Mouse (Mus musculus) right cerebral cortex, adult 2 months (tissue): Measurements from ENCODE around the gene Tmem258.
A peak's percentile ranks its signal among the peaks of the same experiment; 100 is the strongest.

Source experiments
- DNase-seq, 2 experiments: peaks; one replicate each; pipeline ENCODE4 v3.0.0; 2021 to 2022; ENCODE audit warnings: low spot score in 2 of 2

The Tmem258 gene

DNA sequence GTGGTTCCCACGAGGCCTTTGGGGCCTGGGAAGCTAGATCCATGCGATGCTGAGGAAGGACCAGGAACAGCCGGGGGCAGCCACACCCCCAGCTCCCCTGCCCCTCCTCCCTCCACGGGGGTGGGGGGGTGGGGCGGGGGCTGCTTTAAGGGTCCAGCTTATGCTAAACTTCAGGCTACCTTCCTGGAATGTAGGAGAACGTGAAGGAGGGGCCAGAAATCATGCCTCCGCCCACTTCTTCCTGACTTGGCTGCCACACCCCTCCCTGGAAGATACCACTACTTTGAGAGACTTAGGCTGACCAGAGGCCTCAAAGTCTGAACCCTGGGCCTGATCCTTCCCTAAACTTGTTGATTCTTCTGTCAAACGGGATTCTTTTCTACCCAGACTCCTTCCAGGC, 18.8 kb downstream of the Tmem258 start:
- no peak for DNase-seq

DNA sequence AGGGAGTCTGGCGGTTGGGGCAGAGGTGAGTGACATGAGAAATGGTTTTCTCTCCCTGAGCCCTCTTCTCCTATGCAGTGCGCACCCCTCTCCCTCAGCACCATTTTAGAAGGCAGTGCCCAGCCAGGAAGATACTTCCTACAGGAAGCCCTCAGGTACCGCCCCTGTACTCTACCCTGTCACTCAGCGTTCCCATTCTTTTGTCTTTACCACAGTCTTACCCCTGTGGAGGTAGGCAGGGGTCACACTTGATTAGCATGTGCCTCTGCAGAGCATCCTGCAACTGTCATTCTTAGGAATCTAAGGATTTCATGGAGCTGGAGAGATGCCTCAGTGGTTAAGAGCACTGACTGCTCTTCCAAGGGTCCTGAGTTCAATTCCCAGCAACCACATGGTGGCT, 19.7 kb downstream of the Tmem258 start:
- DNase-seq, result no peak

DNA sequence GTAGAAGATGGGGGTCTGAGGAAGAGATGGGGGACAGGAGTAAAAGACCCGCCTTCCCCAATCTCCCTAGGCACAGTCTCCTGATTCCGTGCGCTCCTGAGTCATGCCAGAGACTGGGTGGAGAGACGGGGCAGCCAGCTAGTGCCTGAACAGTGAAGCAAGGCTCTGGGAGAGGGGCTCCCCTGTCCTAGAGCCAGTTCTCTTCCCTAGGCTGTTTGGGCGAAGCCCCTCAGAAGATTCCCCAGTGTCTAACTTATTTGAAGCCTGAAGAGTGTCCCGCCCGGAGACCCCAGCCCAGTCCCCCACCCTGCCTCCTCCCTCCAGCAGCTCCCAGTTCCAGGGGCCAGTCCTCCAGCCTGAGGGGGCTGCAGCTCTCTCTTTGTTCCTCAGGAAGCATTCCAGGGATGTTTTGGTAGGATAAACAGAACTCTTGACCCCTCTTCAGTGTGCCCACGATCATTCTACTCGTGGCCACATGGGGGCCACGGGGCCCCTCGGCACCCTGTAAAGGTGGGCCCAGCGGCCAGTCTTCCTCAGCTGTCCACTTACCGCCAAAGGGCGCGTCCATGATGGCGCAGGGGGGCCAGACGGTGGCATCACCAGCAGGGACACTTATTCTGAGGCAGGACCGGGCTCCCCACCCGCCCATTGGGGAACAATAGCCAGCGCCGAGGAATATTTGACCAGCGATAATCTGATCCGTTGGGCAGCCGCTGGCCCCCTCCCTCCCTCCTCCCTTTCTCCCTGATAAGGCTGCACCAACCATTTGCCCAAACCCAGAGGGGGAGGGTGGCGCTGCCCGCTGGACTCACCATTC, 21.0 kb downstream of the Tmem258 start:
- no peak for DNase-seq

DNA sequence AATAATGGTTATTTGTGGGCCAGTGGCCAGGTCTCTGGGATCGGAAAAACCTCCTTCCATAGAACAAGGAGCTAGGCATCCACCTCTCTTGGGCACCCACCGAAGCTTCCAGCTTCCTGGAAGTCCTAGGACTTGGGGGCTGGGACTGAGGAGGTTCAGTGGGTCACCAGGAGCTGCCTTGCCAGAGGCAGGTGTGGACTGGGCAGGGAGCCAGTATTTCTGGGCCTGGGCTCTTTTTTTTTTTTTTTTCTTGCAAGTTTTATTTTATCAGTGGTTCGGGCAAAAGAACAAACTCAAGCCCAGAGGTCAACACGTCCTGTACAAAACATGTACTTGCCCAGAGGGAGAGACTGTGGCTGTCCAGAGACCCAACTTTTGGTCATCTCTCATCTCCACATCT, 22.0 kb downstream of the Tmem258 start:
- DNase-seq, result no peak

DNA sequence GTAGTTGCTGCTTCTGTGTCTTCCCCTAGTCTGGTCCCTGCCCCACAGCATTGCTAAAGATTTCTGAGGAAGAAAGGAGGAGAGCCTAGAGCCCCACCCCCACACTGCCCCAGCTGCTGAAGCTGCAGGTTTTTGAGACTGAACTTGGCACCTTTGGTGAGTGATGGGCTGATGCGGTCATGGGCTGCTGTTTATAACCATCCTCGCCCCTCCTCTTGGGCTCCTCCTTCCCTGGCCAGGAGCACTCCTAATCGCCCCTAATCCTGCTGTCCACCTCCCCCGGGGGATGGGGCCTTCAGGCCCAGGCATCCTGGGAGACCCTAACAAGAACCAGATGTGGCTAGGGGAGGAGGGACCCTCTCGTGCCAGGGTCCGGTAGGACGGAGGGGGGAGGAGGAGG, 27.2 kb downstream of the Tmem258 start:
- no peak for DNase-seq

DNA sequence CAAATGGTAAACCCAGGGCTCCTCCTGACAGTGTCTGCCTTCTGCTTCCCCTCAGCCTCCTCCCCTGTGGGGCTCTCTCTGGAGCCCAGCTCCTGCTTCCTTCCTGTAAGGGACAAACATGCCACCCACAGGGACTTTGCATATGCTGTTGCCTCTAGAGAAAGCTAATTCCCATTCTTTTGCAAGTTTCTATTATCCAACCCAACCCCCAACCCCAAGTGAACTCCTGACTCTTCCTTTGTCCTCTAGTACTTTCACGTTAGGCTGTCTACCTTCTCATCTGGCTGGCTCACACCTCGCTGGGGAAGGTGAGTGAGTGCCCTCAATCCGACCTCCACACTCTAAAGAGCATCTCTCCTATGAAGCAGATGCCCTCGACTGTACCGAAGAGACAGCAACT, 28.1 kb downstream of the Tmem258 start:
- no peak for DNase-seq

DNA sequence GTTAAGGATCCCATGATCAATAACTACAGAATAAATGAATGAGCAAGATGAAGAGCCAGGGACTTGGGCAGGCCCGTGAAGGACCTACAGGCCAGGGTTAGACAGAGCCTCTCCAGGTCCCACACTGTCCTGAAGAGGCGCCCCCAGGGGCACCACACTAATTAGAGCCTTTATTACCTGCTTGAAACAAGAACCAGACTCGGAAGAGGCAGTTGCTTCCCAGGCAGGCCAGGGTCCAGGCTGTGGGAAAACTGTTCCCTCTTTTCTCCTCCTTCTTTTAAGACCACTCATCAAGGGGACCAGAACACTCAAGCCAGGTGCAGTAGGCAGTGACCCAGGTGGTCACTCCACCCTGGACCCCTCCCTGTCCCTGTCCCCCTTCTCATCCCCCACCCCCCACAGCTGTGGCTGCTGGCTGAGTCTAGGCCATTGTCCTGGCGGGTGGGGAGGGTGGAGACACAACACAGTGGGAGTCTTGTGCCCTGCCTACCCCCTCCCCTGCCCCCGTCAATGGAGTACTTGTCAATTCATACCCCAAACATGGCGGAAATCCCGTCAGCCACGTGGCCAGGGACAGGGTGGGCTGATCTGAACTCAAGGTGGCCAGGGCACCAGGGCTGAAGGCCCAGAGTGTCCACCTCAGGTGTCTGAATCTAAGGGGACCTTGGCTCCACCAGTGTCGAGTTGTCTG, 28.7 kb downstream of the Tmem258 start:
- DNase-seq, result no peak

DNA sequence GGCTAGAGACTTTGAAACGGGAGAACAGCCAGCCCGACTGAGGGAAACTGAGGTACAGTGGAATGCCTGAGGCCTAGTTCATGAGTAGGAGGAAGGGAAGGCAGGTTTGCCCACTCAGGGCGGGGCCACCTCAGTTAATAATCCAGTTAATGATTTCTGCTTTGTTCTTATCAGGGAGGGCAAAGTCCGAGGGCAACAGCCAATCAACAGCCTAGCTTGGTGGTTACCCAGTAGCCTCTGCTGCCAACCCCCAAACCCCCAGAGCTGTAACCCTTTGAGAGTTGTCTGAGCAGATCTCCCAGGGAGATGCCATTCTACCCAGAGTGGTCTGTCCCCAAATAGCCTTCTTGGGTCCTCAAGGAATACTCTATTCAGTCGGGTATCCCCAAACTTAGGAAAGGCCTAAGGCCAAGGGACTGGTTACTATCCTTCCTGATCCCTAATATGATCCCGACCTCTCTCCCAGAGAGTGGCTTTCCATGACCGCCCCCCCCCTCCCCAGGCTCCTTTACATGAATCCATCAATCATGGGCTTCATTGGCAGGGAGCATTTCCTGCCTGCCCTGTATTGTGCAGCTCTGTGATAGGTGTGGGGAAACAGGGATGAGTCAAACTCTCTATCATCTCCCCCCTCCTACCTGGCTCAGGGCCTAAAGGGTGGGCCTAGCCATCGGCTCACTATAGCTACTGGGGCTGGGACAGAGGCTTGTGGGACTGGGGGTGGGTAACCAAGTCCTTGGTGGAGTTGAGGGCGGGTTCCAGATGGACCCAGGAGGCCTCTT, 32.2 kb downstream of the Tmem258 start:
- no peak for DNase-seq

DNA sequence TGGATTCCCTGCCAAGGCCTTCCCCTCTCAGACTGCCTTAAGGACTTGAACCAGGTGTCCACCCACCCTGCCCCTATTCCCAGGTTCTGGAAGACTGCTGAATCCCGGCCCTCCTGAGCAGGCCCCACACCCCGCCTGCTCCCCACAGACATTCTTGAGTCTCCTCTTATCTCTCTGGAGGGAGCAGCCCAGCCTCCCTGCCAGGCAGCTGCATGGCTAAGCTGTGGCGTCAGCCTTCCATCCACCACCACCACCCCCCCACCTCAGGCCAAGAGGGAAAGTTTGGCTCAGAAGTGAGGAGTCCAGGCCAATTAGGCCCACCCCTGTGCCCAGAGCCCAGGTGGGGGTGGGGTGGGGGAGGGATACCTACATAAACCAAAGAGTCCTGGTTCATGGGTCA, 34.7 kb downstream of the Tmem258 start:
- DNase-seq, result no peak

DNA sequence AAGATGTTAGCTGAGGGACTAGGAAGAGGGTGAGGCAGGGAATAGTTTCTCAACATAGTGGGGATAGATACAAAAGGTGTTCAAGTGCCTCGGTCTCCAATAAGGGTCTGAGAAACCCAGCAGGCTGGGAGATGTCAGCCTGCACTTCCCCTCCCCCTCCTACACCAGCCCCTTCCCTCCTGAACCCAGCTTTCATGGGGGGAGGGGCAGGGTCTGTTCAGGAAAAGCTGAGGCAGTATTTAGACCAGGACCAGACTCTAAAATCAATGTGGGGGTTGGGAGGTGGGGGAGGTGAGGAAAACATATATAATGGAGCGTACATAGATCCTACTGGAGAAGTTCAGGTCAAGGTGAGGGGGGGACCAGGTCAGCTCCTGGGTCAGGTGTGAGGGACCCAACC, 35.6 kb downstream of the Tmem258 start:
- DNase-seq, result no peak

DNA sequence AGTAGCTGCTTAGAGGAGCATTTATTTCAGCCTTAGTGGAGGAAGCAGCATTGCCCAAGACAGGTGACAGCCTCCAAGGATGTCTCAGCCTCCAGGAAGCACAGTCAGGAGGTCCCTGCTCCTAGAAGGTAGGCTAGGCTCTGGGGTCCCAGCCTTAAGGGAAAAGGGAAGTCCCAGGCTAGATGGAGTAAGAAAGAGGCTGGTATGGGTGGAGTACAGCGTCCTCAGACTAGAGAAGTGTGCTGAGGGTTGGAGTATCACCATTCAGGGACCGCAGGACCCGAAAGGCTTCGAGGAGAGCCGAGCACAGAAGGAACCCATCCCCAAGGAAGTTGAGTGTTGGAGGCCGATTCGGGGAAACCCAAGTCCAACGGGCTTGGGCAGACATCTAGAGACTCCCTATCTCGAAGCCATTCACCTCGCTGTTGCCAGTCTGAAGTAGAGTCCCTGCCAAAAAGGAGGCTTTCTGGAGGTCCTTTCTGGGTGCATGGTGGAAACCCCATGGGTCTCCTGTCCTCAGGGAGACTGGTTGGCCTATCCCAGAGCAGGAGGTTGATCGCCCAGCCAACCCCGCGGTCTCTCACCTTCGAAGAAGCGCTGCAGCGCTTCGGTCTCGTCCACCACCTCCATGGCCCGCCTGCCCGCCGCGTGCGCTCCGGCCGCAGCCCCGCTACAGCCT, 36.3 kb downstream of the Tmem258 start:
- DNase-seq, result no peak

DNA sequence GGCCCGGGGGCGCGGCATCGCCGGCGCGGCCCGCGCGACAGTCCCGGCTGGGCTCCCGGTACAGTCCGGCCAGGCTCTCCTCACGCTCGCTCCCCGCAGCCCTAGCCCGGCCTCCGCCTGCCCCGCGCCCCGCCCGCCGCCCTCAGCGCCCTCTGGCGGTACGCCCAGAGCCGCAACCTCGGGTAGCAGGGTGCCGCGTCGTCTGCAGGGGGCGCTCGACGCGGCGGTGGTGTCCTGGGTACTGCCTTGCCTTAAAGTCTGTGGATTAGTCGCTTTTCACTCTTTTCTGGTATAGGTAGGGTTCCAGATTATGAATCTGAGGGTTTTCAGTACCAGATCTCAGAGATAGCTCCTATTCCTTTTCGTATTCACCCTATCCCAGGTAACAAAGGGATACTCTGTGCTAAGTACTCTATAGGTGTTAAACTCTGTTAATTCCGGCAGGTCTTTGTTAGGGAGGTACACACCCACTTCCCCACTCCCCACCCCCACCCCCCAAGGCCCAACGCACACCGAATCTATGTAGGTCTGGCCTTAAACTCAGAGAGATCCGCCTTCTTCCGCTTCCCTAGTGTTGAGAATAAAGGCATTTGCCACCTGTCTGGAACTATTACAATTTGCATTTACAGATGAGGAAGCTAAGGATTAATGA, 37.0 kb downstream of the Tmem258 start, which contains the start of gene Myrf:
TSS of gene Myrf (minus strand) at position 95 of the 652 bp plus-strand sequence.
- DNase-seq, result peak; percentile 53 to 58

DNA sequence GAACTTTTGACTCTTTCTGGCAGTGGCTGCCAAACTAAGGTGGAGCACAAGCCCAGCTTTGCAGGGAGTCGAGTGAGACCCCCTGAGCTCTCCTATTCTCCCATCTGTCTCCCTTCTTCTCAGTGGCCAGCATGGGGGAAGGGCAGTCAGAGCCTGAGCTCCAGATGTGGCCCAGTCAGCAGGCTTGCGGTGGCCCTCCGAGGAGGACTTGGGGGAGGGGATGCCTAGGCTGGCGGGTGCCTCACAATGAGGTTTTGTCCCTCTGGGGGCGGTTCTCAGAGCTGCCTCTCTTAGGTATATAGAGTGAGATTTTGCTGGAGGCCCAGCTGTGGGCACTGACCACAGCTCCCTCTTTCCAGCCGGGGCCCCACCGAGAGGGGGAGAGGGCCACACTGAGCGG, 39.1 kb downstream of the Tmem258 start:
- DNase-seq, result peak in 1 of 2 experiments; percentile 15

DNA sequence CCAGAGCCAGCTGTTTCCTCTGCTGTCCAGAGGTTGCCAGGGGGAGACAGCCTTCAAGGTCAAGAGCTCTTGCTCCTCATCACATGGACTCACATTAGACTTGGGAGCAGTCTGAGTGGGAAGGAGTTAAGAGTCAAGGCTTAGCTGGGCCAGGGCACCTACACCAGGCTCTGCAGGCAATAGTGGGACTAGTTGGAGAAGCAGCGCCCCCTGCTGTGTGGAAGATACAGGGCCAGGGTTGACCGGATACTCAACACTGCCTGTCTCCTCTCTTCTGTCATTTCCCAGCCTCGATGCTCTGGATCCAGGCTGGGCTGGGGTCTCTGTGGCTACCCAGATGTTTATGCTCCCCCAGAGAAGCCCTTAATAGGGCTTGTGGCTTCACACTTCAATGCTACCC, 40.4 kb downstream of the Tmem258 start:
- DNase-seq, result peak; percentile 50 to 65

DNA sequence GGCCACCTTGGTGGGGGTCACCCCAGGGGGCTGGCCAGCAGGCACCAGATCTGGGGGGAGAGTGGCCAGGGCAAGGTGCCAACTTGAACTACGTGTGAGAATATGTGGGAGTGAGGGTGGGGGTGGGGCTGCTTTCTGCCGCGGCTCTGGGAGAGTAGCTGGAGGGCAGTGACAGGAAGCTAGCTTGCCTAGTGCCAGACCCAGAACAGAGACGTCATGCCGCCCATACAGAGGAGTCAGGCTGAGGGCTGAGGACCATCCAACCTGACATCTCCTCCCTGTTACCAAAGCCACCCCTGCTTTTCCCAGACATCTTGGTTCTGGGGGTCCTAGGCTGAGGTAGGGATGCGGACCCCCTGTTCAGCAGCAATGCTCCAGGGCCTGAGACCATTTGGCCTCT, 43.4 kb downstream of the Tmem258 start:
- no peak for DNase-seq

DNA sequence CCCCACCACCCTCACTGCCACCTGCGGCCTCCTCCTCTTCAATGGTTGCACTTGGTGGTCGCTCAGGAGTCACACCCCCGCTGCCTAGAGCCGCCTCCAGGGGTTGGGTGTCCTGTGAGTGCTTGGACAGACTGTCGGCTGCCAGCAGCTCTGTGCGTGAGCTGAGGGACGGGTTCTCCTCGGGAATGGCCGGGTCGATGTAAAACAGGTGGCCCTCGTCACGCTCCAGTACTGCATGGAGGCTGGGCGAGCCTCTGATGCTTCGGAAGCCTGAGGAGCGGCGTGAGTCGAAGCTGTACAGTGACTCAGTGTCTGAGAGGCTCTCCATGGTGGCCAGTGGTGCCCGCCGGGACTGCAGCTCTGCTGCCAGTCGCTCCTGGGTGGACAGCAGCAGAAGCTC, 44.3 kb downstream of the Tmem258 start:
- DNase-seq, result no peak
